Mouse (Mus musculus) urinary bladder, adult 2 months (tissue): ENCODE measurements around the gene Bcl11b. TPM values are rescaled to one million over a fixed set of nuclear protein-coding genes. Genes with fewer than 3 reads are reported as not detected.

Experiments
- DNase-seq: peaks from one replicate; pipeline ENCODE4 v3.0.0; 2022; ENCODE audit warnings: low spot score
- polyA plus RNA-seq: library from polyadenylated mRNA; depleted of rRNA; stranded (reverse); fragments of >200 nt; gene quantifications from 2 replicates; pipeline ENCODE4 v1.2.3, GENCODE M21; 2012

Gene Bcl11b
- polyA plus RNA-seq, 1 experiment: 0.44 TPM

DNA sequence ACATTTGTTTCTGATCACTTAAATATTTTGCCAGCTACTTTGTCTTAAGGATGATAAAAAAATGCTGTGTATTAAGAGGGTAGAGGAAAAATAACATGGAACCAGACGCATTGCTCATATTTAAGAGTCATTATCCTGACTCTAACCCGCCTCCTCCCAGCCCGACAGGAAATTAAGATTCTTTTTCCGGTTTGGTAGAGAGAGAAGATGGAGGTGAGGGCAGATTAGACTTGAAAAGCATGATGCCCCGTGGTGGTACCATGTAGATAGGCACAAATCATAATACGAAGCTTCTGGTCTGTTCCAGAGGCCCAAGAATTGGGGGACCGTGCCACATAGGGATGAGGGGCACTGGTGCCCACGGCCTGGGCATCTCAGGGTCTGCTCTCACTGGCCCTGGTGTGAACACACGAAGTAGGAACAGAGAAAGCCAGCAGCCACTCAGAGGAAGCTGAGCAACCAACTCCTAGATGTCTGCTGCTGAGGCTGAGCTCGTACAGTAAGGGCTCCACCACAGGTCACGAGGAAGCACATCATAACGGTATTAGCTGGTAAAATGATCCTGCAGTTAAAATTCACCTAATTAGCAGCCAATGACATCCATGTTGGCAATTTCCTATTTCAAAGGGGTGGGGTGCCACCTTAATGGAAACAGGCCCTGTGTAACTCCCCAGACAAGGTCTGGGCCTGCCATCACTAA lies 32.2 kb downstream of the Bcl11b start:
- DNase-seq: no peak

DNA sequence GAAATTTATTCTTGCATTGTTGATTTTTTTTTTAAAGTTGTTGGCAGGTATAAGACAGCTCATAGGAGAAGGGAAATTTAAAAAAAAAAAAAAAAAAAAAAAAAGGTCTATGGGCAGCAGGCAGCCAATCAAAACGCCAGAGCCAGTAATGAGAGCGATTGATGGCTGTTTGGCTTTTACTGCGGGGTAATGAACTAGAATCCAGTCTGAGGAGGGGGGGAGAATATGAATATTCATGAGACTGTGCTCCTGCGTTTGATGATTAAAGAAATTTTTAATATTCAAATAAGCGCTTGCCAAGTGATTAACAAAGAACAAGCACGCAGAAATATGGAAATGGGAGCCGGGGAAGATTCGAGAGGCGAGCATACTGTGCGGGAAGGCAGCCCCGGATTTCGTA lies 32.8 kb downstream of the Bcl11b start:
- no peak for DNase-seq

DNA sequence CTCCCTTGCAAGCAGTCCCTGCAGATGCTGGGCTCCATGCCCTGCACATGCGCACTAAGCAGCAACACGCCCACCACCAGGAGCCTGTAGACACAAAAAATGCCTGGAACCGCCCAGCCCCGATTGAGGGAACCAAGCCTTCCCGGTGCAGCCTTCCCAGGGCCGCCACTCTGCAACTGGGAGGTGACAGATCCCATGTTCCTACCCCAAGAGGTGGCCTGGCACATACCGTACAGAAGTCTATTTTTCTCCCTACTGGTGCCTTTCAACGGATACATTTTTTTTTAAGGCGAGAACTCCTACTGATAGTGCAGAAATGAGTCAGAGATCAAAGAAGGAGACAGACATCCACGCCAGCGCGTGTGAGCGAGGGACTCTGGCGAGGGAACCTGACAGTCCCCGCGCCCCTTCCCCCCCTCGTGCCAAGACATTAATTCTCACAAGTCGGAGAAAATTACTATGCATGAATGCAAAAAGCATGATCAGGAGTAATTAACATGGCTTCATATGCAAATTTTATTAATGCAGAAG lies 33.5 kb downstream of the Bcl11b start:
- no peak for DNase-seq

- no peak for DNase-seq
Measured at GRCm38 (mm10) chr12:107969126-107969525, 34.3 kb downstream of the Bcl11b start.

DNA sequence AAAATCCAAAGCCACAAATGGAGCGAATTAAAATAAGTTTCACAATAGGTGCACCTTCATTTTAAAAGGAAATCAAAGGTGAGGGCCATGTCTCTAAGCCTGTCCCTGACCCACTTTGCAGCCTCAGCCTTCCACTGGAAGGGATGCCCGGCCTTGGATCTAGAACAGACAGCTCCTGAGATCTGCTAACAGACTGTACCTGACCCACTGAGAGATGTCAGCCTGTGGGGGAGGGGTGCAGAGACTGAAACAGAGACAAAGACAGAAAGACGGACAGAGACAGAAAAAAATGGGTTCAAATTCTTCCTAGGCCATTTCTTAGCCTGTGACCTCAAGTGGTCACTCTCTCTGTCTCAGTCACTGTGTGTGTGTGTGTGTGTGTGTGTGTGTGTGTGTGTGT lies 35.1 kb downstream of the Bcl11b start:
- DNase-seq: no peak

DNA sequence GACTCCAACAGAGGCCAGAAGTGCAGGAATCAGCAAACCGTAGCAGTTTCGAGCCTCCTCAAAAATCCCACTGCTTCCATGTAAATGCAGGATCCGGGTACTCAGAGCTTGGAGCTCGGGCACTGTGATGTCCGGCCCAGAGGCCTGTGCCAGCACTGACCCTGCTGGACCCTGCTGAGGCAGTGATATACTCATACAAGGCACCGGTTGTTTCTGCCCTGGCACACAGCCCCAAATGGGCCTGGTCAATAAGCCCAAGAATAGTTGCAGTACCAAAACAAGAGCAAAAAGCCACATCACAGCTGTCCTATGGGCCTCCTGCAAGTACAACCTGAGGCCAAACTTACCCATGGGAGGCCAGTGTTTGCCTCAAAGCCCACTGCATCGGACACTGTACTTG lies 36.4 kb downstream of the Bcl11b start:
- DNase-seq: no peak

- DNase-seq: no peak
Measured at GRCm38 (mm10) chr12:107965103-107965502, 38.3 kb downstream of the Bcl11b start.

DNA sequence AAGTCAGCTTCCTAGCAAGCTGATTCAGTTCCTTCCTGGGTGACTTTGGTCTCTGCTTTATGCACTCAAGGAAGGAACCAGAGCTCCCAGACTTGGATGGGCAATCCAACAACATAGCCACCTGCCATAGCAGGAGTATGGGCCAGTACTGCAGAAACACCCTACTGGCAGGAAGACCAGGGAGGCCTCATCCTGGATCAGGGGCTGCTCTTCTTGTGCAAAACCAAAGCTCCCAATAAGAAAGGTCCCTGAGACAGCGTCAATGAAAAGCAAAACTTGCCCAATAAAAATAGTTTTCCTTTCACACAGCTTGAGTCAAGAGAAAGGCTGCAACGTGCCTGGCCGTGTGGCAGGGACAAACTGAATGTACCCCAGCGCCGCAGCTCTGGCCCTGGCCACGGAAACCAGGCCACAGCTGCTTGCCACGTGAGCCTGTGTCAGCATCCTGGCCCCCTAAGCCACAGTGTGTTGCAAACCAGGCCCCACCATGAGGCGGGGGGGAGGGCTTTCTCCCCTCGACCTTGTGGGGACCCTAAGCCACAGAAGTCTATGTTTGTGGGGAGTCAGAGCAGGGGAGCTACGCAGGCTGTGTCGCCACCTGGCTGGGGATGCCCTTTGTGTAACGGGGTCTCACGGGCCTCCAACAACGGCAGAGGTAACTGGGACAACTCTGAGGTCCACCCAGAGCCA lies 38.9 kb downstream of the Bcl11b start:
- DNase-seq: no peak

- no peak for DNase-seq
Measured at GRCm38 (mm10) chr12:107962852-107963251, 40.5 kb downstream of the Bcl11b start.

DNA sequence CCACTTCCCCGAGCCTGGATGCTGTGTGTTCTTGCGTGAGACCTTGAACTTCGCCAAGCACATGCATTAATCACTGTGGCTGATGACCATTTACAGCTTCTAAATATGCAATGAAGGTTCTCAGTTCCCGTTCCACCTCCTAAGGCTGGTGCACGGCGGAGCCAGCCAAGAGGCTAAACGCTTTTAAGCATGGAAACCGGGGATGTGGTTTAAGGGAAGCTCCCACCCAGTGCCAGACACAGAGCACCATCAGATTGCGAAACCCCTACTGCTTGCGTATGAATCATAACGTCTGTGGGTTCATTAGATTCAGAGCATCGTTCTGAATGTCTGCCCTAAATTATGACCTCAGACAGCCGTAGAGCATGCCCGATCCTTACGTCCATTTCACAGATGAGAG lies 41.6 kb downstream of the Bcl11b start:
- DNase-seq: no peak

GRCm38 (mm10) chr12:107960789-107961491 lies 42.5 kb downstream of the Bcl11b start:
- no peak for DNase-seq

DNA sequence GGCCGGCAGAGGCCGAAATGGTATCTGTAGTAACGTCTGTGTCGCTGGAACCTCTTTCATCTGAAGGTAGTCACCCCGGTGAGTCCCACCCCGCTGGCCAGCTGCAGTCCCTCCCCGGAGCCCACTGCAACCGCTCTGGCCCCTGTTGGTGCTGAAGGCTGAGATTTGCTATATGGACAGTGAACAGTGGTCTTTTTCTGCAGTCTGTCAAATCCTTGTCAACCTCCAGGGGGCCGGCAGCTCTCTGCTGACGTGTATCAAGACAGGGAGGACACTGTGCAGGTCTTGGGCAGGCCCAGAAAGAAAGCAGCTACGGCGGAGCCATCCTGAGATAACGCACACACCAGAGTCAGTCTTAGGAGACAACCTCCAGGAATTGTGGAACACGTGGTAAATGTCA lies 43.0 kb downstream of the Bcl11b start:
- DNase-seq: no peak

DNA sequence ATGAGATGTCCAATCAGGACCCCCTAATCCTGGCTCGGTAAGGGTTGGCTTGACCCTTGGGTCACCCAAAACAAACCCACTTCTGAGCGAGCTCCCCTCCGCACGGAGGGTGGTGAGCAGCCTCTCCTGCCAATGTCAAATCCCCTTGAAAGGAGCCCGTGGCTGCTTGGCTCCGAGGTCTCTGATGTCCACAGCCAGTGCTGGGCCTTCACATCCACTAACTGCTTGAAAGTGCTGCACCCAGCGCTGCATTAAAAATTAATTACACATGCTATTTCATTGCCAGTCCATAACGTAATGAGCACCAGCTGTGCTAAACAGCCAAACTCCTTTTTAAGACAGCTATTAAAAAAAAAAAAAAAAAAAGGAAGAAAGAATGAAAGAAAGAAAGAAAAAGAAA lies 43.5 kb downstream of the Bcl11b start:
- DNase-seq: no peak

GRCm38 (mm10) chr12:107953044-107953684 lies 50.2 kb downstream of the Bcl11b start:
- DNase-seq: no peak

- DNase-seq: no peak
Measured at GRCm38 (mm10) chr12:107952318-107952724, 51.1 kb downstream of the Bcl11b start.

DNA sequence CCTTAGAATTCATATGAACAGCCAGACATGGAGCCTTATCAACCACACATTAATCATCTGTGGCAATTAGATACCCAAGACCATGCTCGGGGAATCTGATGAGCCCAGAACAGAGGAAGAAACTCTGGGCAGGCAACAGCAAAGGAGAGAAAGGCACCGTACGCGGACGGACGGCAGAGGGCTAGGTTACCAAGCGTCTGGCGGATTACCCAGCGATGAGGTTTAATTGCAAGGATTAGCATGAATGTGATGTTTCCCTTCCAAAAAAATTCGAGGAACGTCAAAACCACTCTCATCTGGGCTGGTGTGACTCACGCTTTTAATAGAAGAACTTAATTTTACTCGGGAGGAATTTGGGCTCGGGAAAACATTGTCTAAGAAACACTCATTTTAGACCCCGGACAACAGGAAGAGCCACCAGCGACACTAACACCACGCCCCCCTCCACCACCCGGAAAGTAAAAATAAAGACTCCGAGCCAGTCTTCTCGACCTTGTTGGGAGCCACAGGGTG lies 52.7 kb downstream of the Bcl11b start:
- DNase-seq: no peak

GRCm38 (mm10) chr12:107949416-107949815 lies 54.0 kb downstream of the Bcl11b start:
- DNase-seq: no peak

DNA sequence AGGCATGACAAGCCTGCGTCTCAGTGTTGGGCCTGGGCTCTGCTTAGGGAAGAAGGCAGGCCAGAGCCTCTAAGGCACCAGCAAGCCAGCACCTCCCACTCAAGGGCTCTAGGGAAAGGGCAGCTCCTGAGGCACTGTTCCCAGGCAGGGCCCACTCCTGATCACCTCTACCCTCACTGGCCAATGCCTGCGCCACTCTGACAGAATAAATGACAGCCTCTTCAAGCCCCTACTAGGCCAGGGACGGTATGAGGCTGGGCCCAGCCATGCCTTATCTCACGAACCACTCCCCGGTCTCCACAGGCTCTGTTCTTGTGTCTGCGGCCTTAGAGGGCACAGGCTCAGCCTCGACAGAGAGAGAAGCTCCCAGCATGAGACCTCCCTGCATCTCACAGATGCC lies 61.3 kb downstream of the Bcl11b start:
- no peak for DNase-seq

- no peak for DNase-seq
Measured at GRCm38 (mm10) chr12:107940774-107941173, 62.6 kb downstream of the Bcl11b start.

DNA sequence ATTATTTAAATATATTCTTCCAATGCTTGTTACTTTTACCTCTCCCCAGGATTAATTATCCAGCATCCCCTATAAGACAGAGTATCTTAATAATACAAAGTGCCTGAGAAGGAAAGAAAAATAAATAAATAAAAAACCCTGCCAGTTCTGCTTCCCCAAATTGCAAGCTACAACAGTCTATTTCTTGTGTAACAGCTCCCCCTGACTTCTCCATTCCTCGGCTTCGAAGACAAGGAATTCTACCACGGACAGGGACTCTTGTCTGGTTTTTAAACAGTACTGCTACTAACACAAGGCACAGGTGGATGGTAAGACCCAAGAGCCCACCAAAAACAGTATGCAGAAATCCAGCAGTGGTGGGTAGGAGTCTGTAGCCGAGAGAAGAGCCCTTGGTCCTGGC lies 64.2 kb downstream of the Bcl11b start:
- DNase-seq: no peak

- DNase-seq: no peak
Measured at GRCm38 (mm10) chr12:107936972-107937371, 66.4 kb downstream of the Bcl11b start.

GRCm38 (mm10) chr12:107936406-107936805 lies 67.0 kb downstream of the Bcl11b start:
- DNase-seq: no peak
